Mouse (Mus musculus) forebrain, embryonic 11.5 days (tissue): ENCODE measurements at regions not wholly inside any gene's neighbourhood (a gene's known extent, or its start where the extent isn't known, plus 50 kb on each side); places are given as distances from the start of the nearest gene placed in this dataset.

Experiments
- ATAC-seq: fragments of 200-750 bp; cut with Nextera tagmentation; replicated peaks from 2 replicates; pipeline ENCODE4 v1.8.0; 2017; ENCODE audit warnings: moderate TSS enrichment; ENCODE audit not compliant: low FRiP score
- DNase-seq: peaks from one replicate; pipeline ENCODE4 v3.0.0-alpha.2; 2017; ENCODE audit warnings: low spot score
- H3K27ac ChIP-seq: fragments of 300-500 bp; sonication (generic); 2 replicates; pipeline ENCODE4 v1.5.1; 2014; ENCODE audit warnings: low read depth, low read length
- H3K27me3 ChIP-seq: fragments of 300-500 bp; sonication (generic); 2 replicates; pipeline ENCODE4 v1.6.1; 2014; ENCODE audit warnings: mild to moderate bottlenecking, low read length, mixed read lengths; ENCODE audit not compliant: control insufficient read depth, insufficient read depth
- H3K36me3 ChIP-seq: fragments of 300-500 bp; sonication (generic); 2 replicates; pipeline ENCODE4 v1.6.1; 2014; ENCODE audit warnings: mild to moderate bottlenecking, low read length, moderate library complexity, mixed read lengths; ENCODE audit not compliant: control insufficient read depth, insufficient read depth
- H3K4me1 ChIP-seq: fragments of 300-500 bp; sonication (generic); replicated peaks from 2 replicates; pipeline ENCODE4 v1.6.1; 2014; ENCODE audit warnings: low read length, mixed read lengths; ENCODE audit not compliant: control insufficient read depth, insufficient read depth
- H3K4me2 ChIP-seq: fragments of 300-500 bp; sonication (generic); 2 replicates; pipeline ENCODE4 v1.6.1; 2014; ENCODE audit warnings: low read depth, mild to moderate bottlenecking, low read length, moderate library complexity, mixed read lengths; ENCODE audit not compliant: severe bottlenecking
- H3K4me3 ChIP-seq: fragments of 300-500 bp; sonication (generic); 2 replicates; pipeline ENCODE4 v1.5.1; 2014; ENCODE audit warnings: low read depth, low read length
- H3K9ac ChIP-seq: fragments of 300-500 bp; sonication (generic); 2 replicates; pipeline ENCODE4 v1.6.1; 2014; ENCODE audit warnings: low read length
- H3K9me3 ChIP-seq: fragments of 300-500 bp; sonication (generic); 2 replicates; pipeline ENCODE4 v1.6.1; 2016; ENCODE audit warnings: low read length, mixed read lengths; ENCODE audit not compliant: control insufficient read depth
- WGBS: fragments of 180-500 bp; shearing (Covaris S2); extraction: QIAGEN DNeasy Blood & Tissue Kit; methylation state at CpG from one replicate; pipeline ENCODE4 v1.1.7; 2014; 5-methylcytosine and 5-hydroxymethylcytosine counted together

DNA sequence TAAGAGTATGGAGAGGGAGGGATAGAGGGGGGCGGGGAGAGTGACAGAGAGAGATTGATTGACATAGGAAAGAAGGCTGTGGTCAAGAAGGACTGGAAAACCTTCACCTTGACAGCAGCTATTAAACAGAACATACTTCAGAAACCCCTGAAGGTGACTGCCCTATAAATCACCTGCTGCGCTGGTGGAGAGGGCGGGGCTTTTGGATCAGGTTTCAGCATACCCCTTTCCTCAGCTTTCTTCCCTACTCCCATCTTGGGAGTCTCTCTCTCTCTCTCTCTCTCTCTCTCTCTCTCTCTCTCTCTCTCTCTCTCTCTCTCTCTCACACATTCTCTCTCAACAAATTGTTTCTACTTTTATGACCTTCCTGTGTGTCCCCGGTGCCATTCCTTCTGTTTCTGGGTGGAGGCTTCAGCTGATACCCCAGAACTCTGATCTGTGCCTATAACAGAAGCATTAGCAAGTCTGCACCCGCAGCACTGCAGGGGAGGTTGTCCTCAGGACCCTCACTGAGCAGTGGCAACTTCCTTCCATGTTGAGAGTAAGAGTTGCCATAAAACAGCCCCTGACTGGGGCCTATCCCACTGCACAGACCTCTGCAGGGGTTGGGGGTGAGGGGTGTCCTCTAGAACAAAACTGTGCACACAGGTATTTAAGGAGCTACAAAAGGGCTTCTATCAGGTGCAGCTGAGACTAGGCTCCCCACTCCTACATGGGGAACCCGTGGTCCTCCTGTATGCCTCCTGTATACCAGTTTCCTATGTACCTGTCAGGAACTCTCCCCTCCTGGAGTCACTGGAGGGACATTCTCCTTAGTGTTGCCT, 216.7 kb upstream of the 4930535I16Rik start:
- H3K9me3 ChIP-seq, result no peaks in the 10 kb centered on the region
- no peak overlapping the region for H3K27ac ChIP-seq
- H3K4me2 ChIP-seq, result no peak overlapping the region
- no peaks in the 10 kb centered on the region for H3K27me3 ChIP-seq
- WGBS, result 34% methylated on average over 6 of the region's 6 CpGs
- DNase-seq, result no peak
- H3K36me3 ChIP-seq, result no peaks in the 10 kb centered on the region
- no peak overlapping the region for H3K4me3 ChIP-seq
- no peak overlapping the region for H3K9ac ChIP-seq
- H3K4me1 ChIP-seq, result no peaks in the 10 kb centered on the region
- no peak for ATAC-seq

- H3K9ac ChIP-seq, result no peak overlapping the region
- no peaks in the 10 kb centered on the region for H3K4me1 ChIP-seq
- ATAC-seq (no peak), DNase-seq (no peak)
- no peak overlapping the region for H3K4me2 ChIP-seq
- no peaks in the 10 kb centered on the region for H3K36me3 ChIP-seq
- no peaks in the 10 kb centered on the region for H3K9me3 ChIP-seq
- 77% methylated on average over 5 of the region's 5 CpGs for WGBS
- no peak overlapping the region for H3K4me3 ChIP-seq
- no peaks in the 10 kb centered on the region for H3K27me3 ChIP-seq
- H3K27ac ChIP-seq, result no peak overlapping the region
Measured at GRCm38 (mm10) chr4:124130946-124131345, 213.1 kb upstream of the 4930535I16Rik start.

DNA sequence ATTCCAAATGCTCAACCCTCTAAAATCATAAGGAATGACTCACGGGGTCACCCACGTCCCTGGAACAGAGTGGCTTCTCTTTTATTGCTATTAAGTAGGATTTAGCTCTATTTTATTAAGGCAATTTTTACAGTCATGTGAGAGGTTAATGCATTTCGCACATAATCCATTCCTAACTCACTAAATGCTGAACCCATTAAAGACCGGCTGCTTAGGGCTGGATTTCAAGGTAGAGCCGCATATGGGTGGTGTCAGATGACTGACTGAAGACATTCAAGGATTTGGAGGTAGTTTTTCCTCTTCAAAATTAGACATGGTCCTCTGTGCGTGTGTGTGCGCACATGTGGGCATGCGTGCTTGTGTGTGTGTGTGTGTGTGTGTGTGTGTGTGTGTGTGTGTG, 208.4 kb upstream of the 4930535I16Rik start:
- H3K27me3 ChIP-seq, result no peaks in the 10 kb centered on the region
- no peak overlapping the region for H3K9ac ChIP-seq
- no peak overlapping the region for H3K4me3 ChIP-seq
- no peaks in the 10 kb centered on the region for H3K36me3 ChIP-seq
- 85% methylated on average over 8 of the region's 8 CpGs for WGBS
- ATAC-seq, result no peak
- no peak overlapping the region for H3K4me2 ChIP-seq
- no peaks in the 10 kb centered on the region for H3K9me3 ChIP-seq
- DNase-seq, result no peak
- no peaks in the 10 kb centered on the region for H3K4me1 ChIP-seq
- no peak overlapping the region for H3K27ac ChIP-seq

- no peaks in the 10 kb centered on the region for H3K4me1 ChIP-seq
- H3K27me3 ChIP-seq, result no peaks in the 10 kb centered on the region
- ATAC-seq (no peak), DNase-seq (no peak)
- no peaks in the 10 kb centered on the region for H3K36me3 ChIP-seq
- 71% methylated on average over 6 of the region's 6 CpGs for WGBS
- no peaks in the 10 kb centered on the region for H3K9me3 ChIP-seq
- no peak overlapping the region for H3K4me3 ChIP-seq
- no peak overlapping the region for H3K9ac ChIP-seq
- no peak overlapping the region for H3K27ac ChIP-seq
- no peak overlapping the region for H3K4me2 ChIP-seq
Measured at GRCm38 (mm10) chr4:124120334-124120733, 202.5 kb upstream of the 4930535I16Rik start.

DNA sequence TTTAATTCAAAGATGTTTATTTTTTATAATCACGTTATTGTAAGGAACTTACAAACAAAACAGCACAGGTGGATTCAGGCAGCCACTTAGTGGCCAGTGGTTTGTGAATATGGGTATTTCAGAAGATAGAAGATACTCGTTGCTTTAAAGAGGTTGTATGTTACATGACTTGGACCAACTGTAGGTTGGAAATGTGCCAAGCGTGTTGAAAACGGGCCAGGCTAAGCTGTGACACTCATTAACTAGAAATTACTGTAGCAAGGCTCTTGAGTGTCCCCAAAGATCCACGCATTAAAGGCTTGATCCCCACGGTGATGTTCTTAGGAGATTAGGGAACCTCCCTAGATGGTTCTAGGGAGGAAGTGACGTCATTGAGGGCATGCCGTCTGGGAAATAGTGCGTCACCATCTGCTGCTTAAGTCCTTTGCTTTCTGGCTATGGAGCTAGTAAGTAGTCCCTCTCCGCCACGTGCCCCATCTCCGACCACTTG, 196.1 kb upstream of the 4930535I16Rik start:
- Histone ChIP-seq H3K4me1 (no peaks in the 10 kb centered on the region), H3K27ac (no peak overlapping the region), H3K27me3 (no peaks in the 10 kb centered on the region), H3K9me3 (no peaks in the 10 kb centered on the region), H3K36me3 (no peaks in the 10 kb centered on the region), H3K4me3 (no peak overlapping the region), H3K9ac (no peak overlapping the region), H3K4me2 (no peak overlapping the region)
- 87% methylated on average over 12 of the region's 12 CpGs for WGBS
- DNase-seq (no peak), ATAC-seq (no peak)

DNA sequence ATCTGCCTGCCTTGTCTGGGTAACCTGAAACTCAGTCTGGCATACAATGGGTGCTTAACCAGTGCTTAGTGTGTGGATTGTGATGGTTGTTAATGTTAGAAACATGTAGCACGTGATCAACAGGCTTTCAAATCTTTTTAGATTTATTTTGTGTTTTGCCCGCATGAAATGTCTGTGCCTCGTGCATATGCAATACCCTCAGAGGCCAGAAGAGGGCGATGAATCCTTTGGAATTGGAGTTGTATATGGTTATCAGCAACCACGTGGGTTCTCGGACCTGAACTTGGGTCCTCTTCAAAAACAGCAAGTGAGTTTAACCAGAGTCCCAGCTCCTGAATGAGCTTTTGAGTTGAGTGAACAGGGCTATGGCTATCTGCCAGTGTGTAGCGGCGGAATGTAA, 192.9 kb upstream of the 4930535I16Rik start:
- Histone ChIP-seq H3K9me3 (no peaks in the 10 kb centered on the region), H3K36me3 (no peaks in the 10 kb centered on the region), H3K4me3 (no peak overlapping the region), H3K4me2 (no peak overlapping the region), H3K27me3 (no peaks in the 10 kb centered on the region), H3K9ac (no peak overlapping the region), H3K4me1 (0 out of 2 replicates have a peak, but pooled peaks cover 3% of the 10 kb centered on the region), H3K27ac (no peak overlapping the region)
- no peak for ATAC-seq
- peak; percentile 57 for DNase-seq
- WGBS, result 68% methylated on average over 8 of the region's 8 CpGs

- DNase-seq, result no peak
- Histone ChIP-seq H3K4me2 (no peak overlapping the region), H3K4me3 (no peak overlapping the region), H3K27ac (no peak overlapping the region), H3K9ac (no peak overlapping the region), H3K4me1 (0 out of 2 replicates have a peak, but pooled peaks cover 3% of the 10 kb centered on the region), H3K36me3 (no peaks in the 10 kb centered on the region), H3K27me3 (no peaks in the 10 kb centered on the region), H3K9me3 (no peaks in the 10 kb centered on the region)
- WGBS, result 83% methylated on average over 3 of the region's 3 CpGs
- no peak for ATAC-seq
Measured at GRCm38 (mm10) chr4:124109371-124109770, 191.5 kb upstream of the 4930535I16Rik start.

- Histone ChIP-seq H3K4me1 (0 out of 2 replicates have a peak, but pooled peaks cover 3% of the 10 kb centered on the region), H3K9ac (no peak overlapping the region), H3K4me3 (no peak overlapping the region), H3K4me2 (no peak overlapping the region), H3K36me3 (no peaks in the 10 kb centered on the region), H3K9me3 (no peaks in the 10 kb centered on the region), H3K27ac (no peak overlapping the region), H3K27me3 (no peaks in the 10 kb centered on the region)
- DNase-seq (peak; percentile 72), ATAC-seq (no peak)
- WGBS, result 43% methylated on average over 2 of the region's 2 CpGs
Measured at GRCm38 (mm10) chr4:124102684-124103083, 184.9 kb upstream of the 4930535I16Rik start.

DNA sequence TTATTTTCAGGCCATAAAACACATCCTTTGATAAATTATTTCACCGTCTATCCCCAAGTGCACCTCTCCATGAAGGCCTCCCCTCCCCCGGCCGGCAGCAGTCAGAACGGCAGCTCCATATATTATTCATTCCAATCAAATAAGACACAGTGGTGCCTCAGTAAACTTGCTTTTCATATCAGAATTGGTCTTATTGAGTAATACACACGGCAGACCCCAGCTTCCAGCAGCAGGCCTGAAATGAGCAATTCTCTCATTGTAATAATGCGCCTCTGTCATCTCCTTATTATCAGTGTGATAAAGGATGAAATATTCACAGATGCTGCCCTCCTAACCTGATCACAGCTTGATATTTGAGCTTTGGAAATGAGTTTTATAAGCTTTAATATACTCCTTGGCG, 169.0 kb upstream of the 4930535I16Rik start:
- no peak for ATAC-seq
- H3K4me2 ChIP-seq, result no peak overlapping the region
- DNase-seq, result no peak
- no peaks in the 10 kb centered on the region for H3K36me3 ChIP-seq
- H3K9ac ChIP-seq, result no peak overlapping the region
- WGBS, result 91% methylated on average over 7 of the region's 7 CpGs
- H3K27me3 ChIP-seq, result no peaks in the 10 kb centered on the region
- H3K4me1 ChIP-seq, result no peaks in the 10 kb centered on the region
- H3K4me3 ChIP-seq, result no peak overlapping the region
- H3K27ac ChIP-seq, result no peak overlapping the region
- no peaks in the 10 kb centered on the region for H3K9me3 ChIP-seq
